Mouse (Mus musculus) erythroblast, embryonic 14.5 days (primary cell): ENCODE measurements around the gene Megf11.

Experiments
- GATA1 ChIP-seq: IDR thresholded peaks from 2 replicates; pipeline ENCODE4 v1.6.1; 2012; ENCODE audit warnings: low read length, inconsistent platforms, mixed read lengths
- TAL1 ChIP-seq: IDR thresholded peaks from 3 replicates; pipeline ENCODE4 v1.6.1; 2012; ENCODE audit warnings: low read length, inconsistent platforms, mixed read lengths

DNA sequence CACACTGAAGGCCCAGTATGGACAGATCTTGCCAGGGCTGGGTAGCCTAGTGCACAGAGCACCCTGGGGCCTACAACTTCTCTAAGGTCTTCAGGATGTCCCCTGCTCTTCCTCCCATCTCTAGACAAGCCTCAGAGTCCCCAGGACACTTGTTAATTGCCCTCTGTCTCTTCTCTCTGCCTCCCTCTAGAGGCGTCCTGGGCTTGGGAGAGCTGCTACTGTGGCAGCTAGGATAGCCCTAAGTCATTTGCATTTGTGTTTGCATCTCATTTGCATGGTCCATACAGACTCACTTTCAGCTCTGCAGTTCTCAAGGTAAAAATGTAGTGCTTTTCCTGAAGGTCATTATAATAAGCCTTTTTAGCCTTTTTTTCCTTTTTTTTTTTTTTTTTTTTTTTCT is 11.7 kb downstream of the Megf11 start:
- TF ChIP-seq TAL1 (no peak), GATA1 (no peak)
